Mouse (Mus musculus) retina, postnatal 7 days (tissue): Measurements from ENCODE around the gene Rad51b.

Source experiments
- DNase-seq: peaks from one replicate; pipeline ENCODE4 v3.0.0-alpha.2; 2012; ENCODE audit warnings: low read depth, low spot score

The Rad51b gene

DNA sequence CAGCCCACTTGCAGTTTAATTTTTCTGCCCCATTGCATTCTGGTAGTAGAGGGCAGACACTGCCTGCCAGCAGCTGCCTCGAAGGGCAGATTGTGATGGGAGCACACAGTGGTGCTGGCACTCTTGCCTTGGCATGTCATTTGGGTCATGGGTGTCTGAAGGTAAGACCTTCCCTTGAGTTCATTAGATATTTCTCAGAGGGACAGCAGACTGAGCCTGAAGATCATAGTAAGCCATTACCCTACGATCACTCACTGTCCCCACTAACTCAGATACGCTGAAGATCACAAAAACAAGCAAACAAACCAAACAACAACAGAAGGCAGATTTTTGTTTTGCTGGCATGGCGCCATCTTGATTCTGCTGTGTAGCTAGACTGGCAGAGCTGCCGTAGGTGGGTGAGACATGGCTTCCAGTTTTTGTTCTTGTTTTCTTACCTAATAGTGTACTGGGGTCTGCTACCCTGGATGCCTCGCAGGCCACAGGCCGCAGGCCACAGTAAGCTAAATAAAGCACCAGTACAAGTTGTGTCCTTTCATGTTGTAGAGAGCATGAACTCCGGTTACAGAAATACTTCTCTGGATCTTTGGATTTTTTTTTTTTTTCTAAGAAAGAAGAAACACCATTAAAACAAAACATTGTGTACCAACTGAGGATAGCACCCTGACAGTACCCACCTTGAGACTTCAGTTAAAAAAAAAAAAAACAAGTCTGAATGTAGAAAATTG lies 316.1 kb downstream of the Rad51b start:
- no peak for DNase-seq

- DNase-seq = no peak
Observed at GRCm38 (mm10) chr12:79613846-79614582, 316.9 kb downstream of the Rad51b start.

DNA sequence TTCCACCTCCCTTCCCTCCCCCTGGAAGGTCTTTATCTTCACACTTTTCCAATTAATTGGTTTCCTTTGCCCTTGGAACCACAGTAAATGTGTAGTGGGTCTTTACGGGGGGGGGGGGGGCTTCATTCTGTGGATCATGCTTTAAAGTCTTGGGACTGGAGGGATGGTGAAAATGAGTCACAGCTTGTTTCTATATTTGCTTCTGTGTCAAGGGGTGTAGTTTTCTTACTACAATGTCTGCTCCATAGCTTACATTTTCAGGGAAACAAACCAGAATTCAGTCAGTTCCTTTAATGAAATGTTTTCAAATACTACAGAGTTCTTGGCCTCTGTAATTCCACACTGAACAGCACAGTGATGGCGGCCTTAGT lies 317.5 kb downstream of the Rad51b start:
- DNase-seq = no peak

- DNase-seq = no peak
Observed at GRCm38 (mm10) chr12:79615717-79616316, 318.7 kb downstream of the Rad51b start.

GRCm38 (mm10) chr12:79619009-79619408 lies 321.9 kb downstream of the Rad51b start:
- DNase-seq = no peak

GRCm38 (mm10) chr12:79620693-79621092 lies 323.6 kb downstream of the Rad51b start:
- DNase-seq = no peak

DNA sequence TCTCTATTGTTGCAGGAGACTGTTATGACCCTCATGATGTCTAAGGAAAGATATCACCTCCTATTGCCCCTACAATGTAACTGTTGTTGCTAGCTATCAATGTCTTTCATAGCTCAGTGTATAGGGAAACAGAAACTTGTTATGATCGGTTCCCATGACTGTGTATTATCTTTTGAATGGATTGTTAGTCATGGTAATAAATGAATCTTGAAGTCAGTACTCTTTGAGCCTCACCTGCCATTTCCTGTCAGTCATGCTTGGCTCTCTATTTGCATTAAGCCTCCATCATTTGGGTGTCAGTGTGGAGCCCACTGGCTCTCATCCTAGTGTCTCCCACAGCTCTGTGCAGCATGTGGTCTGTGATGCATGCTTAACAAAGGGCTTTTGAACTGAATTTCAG lies 326.2 kb downstream of the Rad51b start:
- DNase-seq = no peak

- no peak for DNase-seq
Observed at GRCm38 (mm10) chr12:79625699-79626554, 328.8 kb downstream of the Rad51b start.

GRCm38 (mm10) chr12:79626555-79627080 lies 329.5 kb downstream of the Rad51b start:
- DNase-seq = no peak

DNA sequence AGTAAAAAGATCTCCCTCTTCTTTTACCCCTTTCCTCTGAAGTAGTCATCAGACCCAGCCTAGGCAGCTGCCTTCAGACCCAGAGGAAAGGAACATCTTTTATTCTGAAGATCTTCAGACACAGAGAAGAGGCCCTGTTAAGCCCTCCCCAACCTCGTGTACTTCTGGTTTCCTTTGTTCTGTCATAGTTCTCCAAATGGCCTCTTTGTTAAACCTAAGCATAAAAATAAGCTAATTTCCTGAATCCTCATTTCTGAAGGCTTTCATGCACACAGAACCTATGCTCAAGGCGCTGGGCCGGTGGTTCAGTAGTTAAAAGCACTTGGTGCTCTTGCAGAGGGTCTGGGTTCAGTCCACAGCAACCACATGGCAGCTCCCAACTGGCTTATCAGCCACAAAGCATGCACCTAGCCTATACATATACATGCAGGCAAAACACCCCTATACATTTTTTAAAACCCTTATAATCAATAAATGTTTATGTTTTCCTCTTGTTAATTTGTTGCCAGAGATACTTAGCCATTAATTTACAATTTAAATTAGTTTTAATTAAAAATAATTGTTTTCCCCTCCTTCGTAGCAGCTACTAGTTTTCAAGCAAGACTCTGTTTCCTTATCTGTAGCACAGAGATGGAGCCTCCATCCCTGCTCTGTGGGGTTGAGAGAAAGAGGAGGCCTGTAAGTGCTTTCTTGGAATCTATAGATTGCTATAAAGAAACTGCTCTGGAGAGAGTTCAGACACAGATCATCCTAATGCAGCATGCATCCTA lies 330.5 kb downstream of the Rad51b start:
- DNase-seq = no peak

- no peak for DNase-seq
Observed at GRCm38 (mm10) chr12:79628121-79628774, 331.2 kb downstream of the Rad51b start.

DNA sequence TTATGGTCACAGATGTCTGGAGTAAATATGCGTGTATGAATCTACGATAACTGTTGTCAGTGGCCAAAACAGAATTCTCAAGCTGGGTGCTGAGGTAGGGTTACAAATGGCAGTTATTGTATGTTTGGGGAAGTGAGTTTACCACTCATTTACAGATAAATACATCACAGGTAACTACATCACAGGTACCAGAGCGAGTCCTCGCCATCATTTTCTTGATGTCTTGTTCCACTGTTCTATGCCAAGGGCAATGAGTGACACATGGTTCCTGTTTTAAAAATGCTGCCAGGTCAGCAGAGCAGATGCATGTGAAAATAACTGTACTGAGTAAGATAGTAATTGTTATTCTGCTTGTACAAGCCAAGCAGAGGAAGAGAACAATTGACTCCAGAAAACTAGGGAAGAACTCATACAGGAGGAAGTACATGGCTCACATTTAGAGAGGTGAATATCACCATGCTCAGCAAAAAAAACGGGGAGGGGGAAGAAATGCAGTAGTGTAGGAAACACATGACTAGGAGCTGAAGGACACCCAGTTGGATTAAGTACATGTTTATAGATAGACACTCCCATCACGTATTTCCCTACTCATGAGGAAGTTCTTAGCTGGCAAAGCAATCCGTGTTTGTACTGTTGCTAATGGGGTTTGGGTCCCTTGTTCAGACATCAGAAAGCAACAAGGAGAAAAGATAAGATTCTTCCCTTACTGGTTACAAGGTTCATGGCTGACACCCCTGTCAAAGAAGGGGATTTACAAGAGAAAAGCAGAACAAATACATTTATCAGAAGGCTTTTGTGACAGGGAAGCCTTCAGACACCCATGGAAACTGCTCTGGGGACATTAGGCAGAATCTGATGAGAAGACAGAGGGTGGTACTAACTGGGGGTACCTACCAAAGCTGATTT lies 333.1 kb downstream of the Rad51b start:
- no peak for DNase-seq

- DNase-seq = no peak
Observed at GRCm38 (mm10) chr12:79633458-79634106, 336.5 kb downstream of the Rad51b start.

- DNase-seq = no peak
Observed at GRCm38 (mm10) chr12:79641570-79642285, 344.6 kb downstream of the Rad51b start.

- DNase-seq = no peak
Observed at GRCm38 (mm10) chr12:79642715-79643114, 345.6 kb downstream of the Rad51b start.

DNA sequence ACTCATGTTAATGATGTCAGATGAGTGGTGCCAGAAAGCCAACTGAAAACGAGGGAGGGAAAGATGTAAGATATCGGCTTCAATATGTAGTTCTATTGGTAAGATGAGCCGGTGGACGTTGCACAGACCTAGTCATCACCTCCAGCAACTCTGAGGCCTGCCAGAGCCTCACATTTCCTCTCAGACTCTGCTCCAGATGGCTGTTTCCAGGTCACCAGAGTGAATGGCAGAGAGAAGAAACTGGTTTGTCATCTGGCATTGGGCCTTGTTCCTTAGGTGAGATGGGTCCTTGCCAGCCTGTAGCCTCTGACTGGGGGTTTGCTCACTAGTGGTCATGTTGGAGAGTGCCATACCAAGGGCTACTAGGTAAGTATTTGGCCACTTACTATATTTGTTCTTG lies 348.6 kb downstream of the Rad51b start:
- DNase-seq = no peak

DNA sequence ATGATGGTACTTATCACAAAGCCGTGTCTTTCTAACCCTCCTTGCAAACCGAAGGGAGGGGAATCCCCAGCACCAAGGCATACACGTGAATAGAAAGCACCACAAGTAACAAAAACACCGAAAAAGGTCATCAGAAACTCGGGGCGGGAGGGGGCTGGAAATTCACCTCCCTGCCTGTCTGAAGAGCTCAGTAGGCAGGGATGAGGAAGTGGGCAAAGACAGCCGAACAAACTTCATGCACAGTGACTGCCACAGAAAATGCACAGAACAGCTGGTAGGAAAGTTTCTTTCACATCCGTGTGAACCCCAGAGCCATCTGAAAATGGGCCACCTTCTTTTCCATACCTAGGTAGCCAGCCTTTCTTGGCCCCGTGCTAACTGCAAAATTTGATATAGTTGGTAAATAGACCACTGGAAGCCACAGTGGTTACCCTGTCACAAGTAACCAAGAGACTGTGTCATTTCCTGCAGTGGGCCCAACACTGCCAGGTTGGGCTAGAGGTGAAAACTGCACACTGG lies 349.6 kb downstream of the Rad51b start:
- no peak for DNase-seq

- no peak for DNase-seq
Observed at GRCm38 (mm10) chr12:79647382-79647781, 350.3 kb downstream of the Rad51b start.
